Comparison of ENCODE assay signal across 22 mouse cellular contexts in the genomic region with DNA sequence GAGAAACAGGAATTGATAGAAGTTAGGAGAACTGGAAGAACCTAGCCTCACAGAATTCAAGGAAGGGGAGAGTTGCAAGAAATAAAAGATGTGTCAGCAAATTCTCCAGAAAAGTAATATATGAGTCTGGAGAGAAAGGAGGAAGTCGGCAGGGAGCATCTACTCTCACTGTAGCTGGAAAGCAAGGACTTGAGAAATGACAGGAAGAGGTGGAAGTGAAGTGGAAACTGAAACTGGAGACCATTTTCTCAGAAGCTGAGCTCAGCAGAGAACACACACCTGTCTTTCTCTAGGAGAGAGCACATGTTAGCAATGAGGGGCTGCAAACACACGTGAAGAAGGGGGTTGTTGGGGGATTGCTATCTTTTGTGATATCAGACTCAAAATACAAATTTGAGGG. TPM values are rescaled to one million over a fixed set of nuclear protein-coding genes. Genes with fewer than 3 reads are reported as not detected.
A peak's percentile ranks its signal among the peaks of the same experiment; 100 is the strongest.
DNase-seq lines count a peak whose midpoint lies in the region.
"Had no signal": no experiment of that assay in that cellular context is flagged by ENCODE, and none has a peak within 500 bp of the region (broad histone marks: within the 10 kb centered on the region; RNA-seq: fewer than 3 reads in every experiment).

No protein-coding gene starts in this region.

- peak overlapping the region; percentile 54 for H3K27ac ChIP-seq in macrophage
- H3K27ac ChIP-seq: forebrain, embryonic 12.5 days; limb, embryonic 12.5 days; liver, embryonic 15.5 days; midbrain, embryonic 13.5 days; stomach, embryonic 15.5 days had no signal

- DNase-seq in heart, adult 11 months, result peak; percentile 83
- DNase-seq in heart, postnatal 25 days (ENCODE audit: low spot score), result no peak
- DNase-seq in thymus, postnatal 25 days, result peak; percentile 30
- DNase-seq in thymus, postnatal 10 days (ENCODE audit: low spot score in 2 of 2), result no peak
- no peak for DNase-seq in neural tube, embryonic 10.5 days (ENCODE audit: extremely low spot score, low spot score)
- no peak for DNase-seq in layer of hippocampus, postnatal 14 days (ENCODE audit: low spot score in 2 of 2)
- no peak for DNase-seq in right cerebral cortex, postnatal 36 days (ENCODE audit: low spot score in 2 of 2)
- DNase-seq: cerebellum, postnatal 25 days; gastrocnemius, postnatal 14 days; heart, postnatal 4 days; layer of hippocampus, postnatal 36 days; lung, postnatal 14 days; spleen, adult 18-20 months; thymus, adult 2 months had no signal

- 8% methylated on average over 2 of the region's 2 CpGs for WGBS in macrophage (ENCODE audit: missing documents)

- intact Hi-C loops in heart, postnatal 25 days (cut with DNase I), result no loop called here

- H3K79me2 ChIP-seq in macrophage (ENCODE audit: inconsistent target), result no peaks in the 10 kb centered on the region

- H3K36me3 ChIP-seq in macrophage (ENCODE audit: inconsistent target), result no peaks in the 10 kb centered on the region
- H3K36me3 ChIP-seq: forebrain, embryonic 12.5 days; limb, embryonic 12.5 days; liver, embryonic 15.5 days; midbrain, embryonic 13.5 days; stomach, embryonic 15.5 days had no signal

- H3K4me3 ChIP-seq in macrophage (ENCODE audit: inconsistent target), result no peak overlapping the region
- H3K4me3 ChIP-seq: forebrain, embryonic 12.5 days; limb, embryonic 12.5 days; liver, embryonic 15.5 days; midbrain, embryonic 13.5 days; stomach, embryonic 15.5 days had no signal

RNA-seq across cellular contexts. Expression of a gene that starts 40.1 kb away (rescaled TPM):
- total RNA-seq in heart, postnatal 25 days (2021), result under 1 TPM in 1 of 2 experiments, not detected in 1; 0.47 TPM
- 1 to 10 TPM in 14 of 26 experiments, under 1 TPM in 5, not detected in 7; 0.33 to 4.8 (median 1.6) TPM for total RNA-seq in macrophage (2018; cell fraction: chromatin; rRNA removed)
- total RNA-seq in macrophage (2018; cell fraction: cytosol; rRNA removed), result 1 to 10 TPM in 13 of 26 experiments, under 1 TPM in 13; 0.24 to 4.1 (median 1.3) TPM
- total RNA-seq in macrophage (2018; cell fraction: nucleus; rRNA removed), result 1 to 10 TPM in 15 of 26 experiments, under 1 TPM in 9, not detected in 2; 0.15 to 5.2 (median 1.9) TPM
- 0.65 to 1.0 TPM (median 0.91 TPM) in 3 replicates for polyA plus RNA-seq in macrophage (2018)
- total RNA-seq in layer of hippocampus, postnatal 14 days (2021), result not detected
- total RNA-seq: layer of hippocampus, postnatal 36 days had no signal
- polyA plus RNA-seq: forebrain, embryonic 12.5 days; heart, embryonic 11.5 days; intestine, embryonic 14.5 days; limb, embryonic 12.5 days; midbrain, embryonic 13.5 days had no signal

Comparison
In these comparisons a context has a peak if more than half of its experiments do, and no peak if none do; other contexts are left out.
1. DNase-seq: peak in heart, adult 11 months (single experiment) and thymus, postnatal 25 days (single experiment); none in heart, postnatal 25 days (single experiment), thymus, postnatal 10 days (0 of 2), neural tube, embryonic 10.5 days (single experiment), layer of hippocampus, postnatal 14 days (0 of 2) and right cerebral cortex, postnatal 36 days (0 of 2).